Mouse (Mus musculus) right cerebral cortex, adult 2 months (tissue): ENCODE measurements around the gene Mrps23.
A peak's percentile ranks its signal among the peaks of the same experiment; 100 is the strongest.
"Not testable (repeated sequence)": the region's sequence is repeated elsewhere in the genome, so short reads cannot be mapped to it uniquely, and the experiment has no call there.

Experiments
- DNase-seq, 2 experiments: peaks; one replicate each; pipeline ENCODE4 v3.0.0; 2021 to 2022; ENCODE audit warnings: low spot score in 2 of 2

Mrps23 gene

GRCm38 (mm10) chr11:88173386-88174025 is 30.7 kb upstream of the Mrps23 start:
- DNase-seq, result no peak

- DNase-seq, result no peak
Measured at GRCm38 (mm10) chr11:88180467-88180958, 23.7 kb upstream of the Mrps23 start.

- peak; percentile 38 to 44 for DNase-seq
Measured at GRCm38 (mm10) chr11:88180959-88181619, 23.1 kb upstream of the Mrps23 start.

DNA sequence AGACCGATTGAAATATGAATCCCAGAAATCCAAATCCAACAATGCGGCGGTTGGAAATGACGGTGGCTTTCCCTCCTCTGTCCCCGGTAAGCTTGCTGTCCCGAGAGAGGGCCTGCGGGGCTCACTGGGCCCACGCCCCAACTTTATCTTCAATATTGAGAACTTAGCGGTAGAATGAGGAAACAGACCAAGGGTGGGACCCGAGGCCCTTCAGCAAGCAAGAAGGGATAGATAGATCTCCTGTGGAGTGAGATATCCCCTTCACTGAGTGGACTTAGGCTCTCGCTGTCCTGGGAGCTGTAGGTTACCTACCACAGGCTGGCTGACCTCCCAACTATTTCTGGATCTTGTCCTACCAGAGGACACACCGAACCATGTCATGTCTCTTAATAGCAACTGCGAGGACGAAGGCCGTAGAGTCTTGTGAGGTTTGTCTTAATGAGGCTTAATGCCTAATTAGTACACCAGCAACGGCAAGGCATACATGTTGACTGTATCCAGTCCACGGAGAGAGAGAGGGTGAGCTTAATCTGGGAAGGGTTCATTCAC is 19.5 kb upstream of the Mrps23 start:
- no peak for DNase-seq

- DNase-seq, result no peak
Measured at GRCm38 (mm10) chr11:88186078-88186946, 17.9 kb upstream of the Mrps23 start.

GRCm38 (mm10) chr11:88186947-88187243 is 17.3 kb upstream of the Mrps23 start:
- DNase-seq, result no peak

DNA sequence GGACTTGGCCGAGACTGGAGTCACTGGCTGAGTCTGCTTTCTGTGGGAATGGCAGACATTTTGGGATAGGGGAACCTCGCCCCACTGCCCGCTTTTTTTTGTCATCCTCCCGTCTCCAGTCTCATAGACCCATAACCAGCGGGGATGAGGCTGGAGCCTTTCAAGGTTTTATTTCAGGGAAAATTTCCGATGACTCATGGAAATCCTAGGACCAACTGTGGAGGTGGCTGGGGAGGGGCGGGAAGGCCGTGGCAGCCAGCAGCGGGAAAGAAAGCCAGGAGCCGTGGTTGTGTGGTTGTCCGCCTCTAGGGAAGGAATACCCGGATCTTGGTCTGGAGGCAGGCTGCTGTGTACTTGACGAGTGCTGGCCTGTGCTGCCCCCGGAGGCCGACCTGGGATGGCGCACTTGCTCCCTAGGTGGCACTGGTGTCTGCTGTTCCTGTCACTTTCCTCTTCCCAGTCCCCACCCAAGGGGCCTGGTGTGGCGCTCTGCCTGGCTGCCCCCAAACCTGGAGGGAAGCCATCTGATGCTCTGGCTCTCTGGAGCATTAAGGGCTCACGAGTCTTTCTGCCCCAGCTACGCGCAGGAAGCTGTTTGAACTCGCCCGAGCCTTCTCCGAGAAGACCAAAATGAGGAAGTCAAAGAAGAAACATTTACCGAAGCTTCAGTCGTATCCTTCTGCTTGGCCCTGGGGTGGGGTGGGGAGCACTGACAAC is 16.6 kb upstream of the Mrps23 start:
- DNase-seq, result peak; percentile 82 to 86

DNA sequence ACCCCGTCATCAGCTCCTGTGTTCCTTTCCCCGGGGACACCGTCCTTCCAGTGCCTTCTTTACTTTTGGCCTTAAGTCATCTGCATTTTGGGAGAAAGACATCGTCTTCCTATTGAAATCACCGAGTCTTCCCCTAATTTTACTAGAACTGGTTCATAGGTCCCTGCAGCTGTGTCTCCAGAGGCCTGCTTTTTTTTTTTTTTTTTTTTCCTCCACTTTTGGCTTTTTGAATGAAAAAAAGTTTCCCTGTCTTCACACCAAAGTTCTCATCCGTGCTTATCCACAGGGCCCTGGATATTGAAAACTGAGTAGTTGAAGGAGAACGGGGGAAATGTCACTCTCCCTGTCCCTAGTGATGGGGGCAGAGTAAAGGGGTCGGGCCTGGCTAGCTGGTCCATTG is 16.0 kb upstream of the Mrps23 start:
- no peak for DNase-seq

DNA sequence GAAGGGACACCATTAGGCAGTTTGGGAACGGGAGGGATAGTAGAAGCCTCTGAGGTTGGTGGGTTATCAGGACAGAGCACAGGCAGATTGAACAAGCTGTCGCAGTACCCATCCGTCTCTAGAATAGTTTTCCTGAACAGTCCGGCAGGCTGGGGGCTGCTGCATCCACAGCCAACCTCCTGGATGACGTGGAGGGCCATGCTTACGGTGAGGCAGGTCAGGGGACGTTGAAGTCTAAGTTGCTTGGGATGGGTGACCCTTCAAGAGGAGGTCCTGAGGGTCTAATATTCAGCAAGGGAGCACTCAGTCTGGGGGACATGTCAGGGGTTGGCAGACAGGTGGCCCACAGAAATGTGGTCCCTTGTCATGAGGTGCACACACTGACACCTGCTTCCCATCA is 15.6 kb upstream of the Mrps23 start:
- no peak for DNase-seq

DNA sequence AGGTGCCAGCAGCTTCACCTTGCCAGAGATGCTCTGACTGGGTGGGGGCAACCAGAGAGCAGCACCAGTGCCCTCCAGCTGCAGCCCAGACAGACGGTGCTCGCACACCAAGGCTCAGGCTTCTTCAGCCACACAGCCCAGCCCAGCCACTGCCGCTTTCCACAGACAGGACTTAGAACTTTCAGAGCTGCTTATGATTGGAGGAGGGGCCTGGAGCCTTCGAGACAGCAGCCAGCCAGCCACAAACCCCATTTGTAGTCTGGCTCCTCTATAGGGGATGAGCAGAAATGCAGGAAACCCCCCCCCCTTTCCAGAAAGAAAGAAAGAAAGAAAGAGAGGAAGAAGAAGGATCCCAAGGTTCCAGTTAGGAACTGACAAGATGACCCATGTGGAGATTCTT is 11.6 kb upstream of the Mrps23 start:
- no peak for DNase-seq

GRCm38 (mm10) chr11:88193098-88193823 is 10.9 kb upstream of the Mrps23 start:
- no peak for DNase-seq

GRCm38 (mm10) chr11:88193824-88194696 is 10.1 kb upstream of the Mrps23 start:
- DNase-seq, result no peak

GRCm38 (mm10) chr11:88195699-88196098 is 8.5 kb upstream of the Mrps23 start:
- not testable (repeated sequence) for DNase-seq

DNA sequence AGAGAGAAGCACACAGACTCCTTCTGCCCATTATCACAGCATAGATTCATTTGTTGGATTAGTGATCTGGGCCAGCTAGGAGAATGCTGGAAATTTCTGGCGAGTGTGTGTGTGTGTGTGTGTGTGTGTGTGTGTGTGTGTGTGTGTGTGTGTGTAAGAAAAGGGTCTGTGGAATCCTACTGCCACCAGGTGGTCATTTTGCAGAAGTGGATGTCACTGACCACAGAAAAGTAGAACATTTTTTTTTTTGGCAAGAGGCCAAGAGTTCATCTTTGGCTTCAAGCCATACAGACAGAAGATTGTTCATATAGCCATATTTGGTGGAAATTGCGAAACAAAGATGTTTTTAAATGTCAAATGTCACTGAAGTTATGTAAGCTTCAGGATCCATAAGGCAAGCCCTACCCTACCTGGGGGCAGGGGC is 7.0 kb upstream of the Mrps23 start:
- DNase-seq, result peak; percentile 48 to 57

- no peak for DNase-seq
Measured at GRCm38 (mm10) chr11:88198223-88198622, 6.0 kb upstream of the Mrps23 start.

DNA sequence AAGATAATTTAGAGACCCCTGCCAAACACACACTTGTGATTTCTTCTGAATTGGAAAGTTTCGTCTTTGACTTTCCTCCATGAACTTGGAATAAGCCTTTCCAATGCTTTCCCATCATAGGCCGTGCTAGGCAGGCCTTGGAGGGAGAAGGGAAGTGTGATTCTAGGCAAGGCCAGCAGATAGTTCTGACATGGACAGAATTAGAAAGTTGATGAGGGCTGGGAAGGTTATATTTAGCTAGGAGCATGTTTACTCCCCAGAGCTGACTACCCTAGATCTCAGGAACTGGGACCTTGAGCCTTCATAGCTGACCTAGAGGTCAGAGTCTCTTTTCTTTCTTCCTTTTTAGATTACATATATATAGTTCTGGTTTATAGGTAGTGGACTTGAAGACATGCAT is 3.0 kb upstream of the Mrps23 start:
- DNase-seq, result no peak

- no peak for DNase-seq
Measured at GRCm38 (mm10) chr11:88202077-88202476, 2.1 kb upstream of the Mrps23 start.

GRCm38 (mm10) chr11:88204593-88205368 is 593 bp downstream of the Mrps23 start:
- DNase-seq, result no peak

- not testable (repeated sequence) for DNase-seq
Measured at GRCm38 (mm10) chr11:88206576-88206975, 2.4 kb downstream of the Mrps23 start.
